9 mouse cellular contexts compared by ENCODE assay signal in genomic region chr9:118928656-118929055, GRCm38 (mm10). TPM values are rescaled to one million over a fixed set of nuclear protein-coding genes. Genes with fewer than 3 reads are reported as not detected.
DNase-seq lines count a peak whose midpoint lies in the region; ATAC-seq lines count a peak whose summit lies in the region.
"Had no signal": no experiment of that assay in that cellular context is flagged by ENCODE, and none has a peak within 500 bp of the region (broad histone marks: within the 10 kb centered on the region; RNA-seq: fewer than 3 reads in every experiment).

No protein-coding gene starts in this region.

- intact Hi-C loops in heart, postnatal 10 days (cut with DNase I), result loop anchor here (5.0 kb wide), 1 partner anchor 54 kb away; no protein-coding TSS in a partner anchor

- H3K4me2 ChIP-seq in embryonic facial prominence, embryonic 13.5 days, result peak overlapping the region; percentile 96
- H3K4me2 ChIP-seq in lung, embryonic 16.5 days (ENCODE audit: low read depth, low read length), result peak overlapping the region; percentile 96

- H3K4me1 ChIP-seq in heart, embryonic 10.5 days, result peaks cover 48% of the 10 kb centered on the region
- H3K4me1 ChIP-seq in embryonic facial prominence, embryonic 13.5 days, result peaks cover 42% of the 10 kb centered on the region
- H3K4me1 ChIP-seq in lung, embryonic 16.5 days (replicated peaks; ENCODE audit: control insufficient read depth, insufficient read depth, low read length), result peaks cover 40% of the 10 kb centered on the region

- H3K9ac ChIP-seq in embryonic facial prominence, embryonic 13.5 days, result peak overlapping the region; percentile 88
- peak overlapping the region; percentile 92 for H3K9ac ChIP-seq in lung, embryonic 16.5 days (ENCODE audit: low read length)

- WGBS in heart, embryonic 10.5 days, result 36% methylated on average over 7 of the region's 7 CpGs
- 49% methylated on average over 7 of the region's 7 CpGs for WGBS in embryonic facial prominence, embryonic 13.5 days
- WGBS in lung, embryonic 16.5 days, result 16% methylated on average over 7 of the region's 7 CpGs

- ATAC-seq in embryonic facial prominence, embryonic 13.5 days (ENCODE audit: insufficient number of reproducible peaks, insufficient read depth, low FRiP score, low TSS enrichment, low read depth), result no peak
- ATAC-seq in lung, embryonic 16.5 days (ENCODE audit: low read depth), result no peak
- ATAC-seq in megakaryocyte progenitor cell, adult 5-6 weeks (replicated peaks; ENCODE audit: poor library complexity), result no peak

- no peak for DNase-seq in heart, embryonic 10.5 days (ENCODE audit: low spot score)
- DNase-seq in heart, postnatal 10 days, result no peak
- peak; percentile 88 for DNase-seq in kidney, adult 9 months
- no peak for DNase-seq in adipocyte (ENCODE audit: low spot score)
- DNase-seq in cerebellum, adult 11 months, result no peak
- DNase-seq: layer of hippocampus, adult 9-11 months had no signal

- H3K36me3 ChIP-seq in heart, embryonic 10.5 days, result 0 out of 2 replicates have a peak, but pooled peaks cover 9% of the 10 kb centered on the region
- peaks cover 6% of the 10 kb centered on the region; the same call in 1 of the 2 replicates for H3K36me3 ChIP-seq in embryonic facial prominence, embryonic 13.5 days
- no peaks in the 10 kb centered on the region for H3K36me3 ChIP-seq in lung, embryonic 16.5 days (ENCODE audit: control insufficient read depth, insufficient read depth, low read length)

- H3K4me3 ChIP-seq in heart, embryonic 10.5 days, result no peak overlapping the region
- peak overlapping the region; percentile 92; the same call in 1 of the 2 replicates for H3K4me3 ChIP-seq in embryonic facial prominence, embryonic 13.5 days
- H3K4me3 ChIP-seq in lung, embryonic 16.5 days (ENCODE audit: low read length), result peak overlapping the region; percentile 82

- H3K27me3 ChIP-seq in heart, embryonic 10.5 days (ENCODE audit: insufficient read depth, poor library complexity, severe bottlenecking), result no peaks in the 10 kb centered on the region
- no peaks in the 10 kb centered on the region for H3K27me3 ChIP-seq in embryonic facial prominence, embryonic 13.5 days
- H3K27me3 ChIP-seq in lung, embryonic 16.5 days (ENCODE audit: control insufficient read depth, insufficient read depth, low read depth, low read length), result no peaks in the 10 kb centered on the region

- H3K27ac ChIP-seq in heart, embryonic 10.5 days, result peak overlapping the region; percentile 59
- no peak overlapping the region for H3K27ac ChIP-seq in embryonic facial prominence, embryonic 13.5 days
- H3K27ac ChIP-seq in lung, embryonic 16.5 days (ENCODE audit: low read length), result peak overlapping the region; percentile 97

- H3K9me3 ChIP-seq in heart, embryonic 10.5 days, result no peaks in the 10 kb centered on the region
- no peaks in the 10 kb centered on the region for H3K9me3 ChIP-seq in embryonic facial prominence, embryonic 13.5 days
- H3K9me3 ChIP-seq in lung, embryonic 16.5 days (ENCODE audit: control insufficient read depth, low read length), result no peaks in the 10 kb centered on the region

RNA-seq across cellular contexts. Expression of gene Ctdspl, which starts 2.4 kb away (rescaled TPM):
- polyA plus RNA-seq in heart, embryonic 10.5 days (2016; fragmentation: Nextera tagmentation; extraction: Ambion mirVana), result 8.8 and 10.2 TPM in 2 replicates
- total RNA-seq in heart, postnatal 10 days (2021), result 10 to 100 TPM; 16.0 to 17.5 TPM
- 20.6 and 21.3 TPM in 2 replicates for polyA plus RNA-seq in embryonic facial prominence, embryonic 13.5 days (2015; fragmentation: Nextera tagmentation; extraction: Ambion mirVana)
- 23.3 and 26.7 TPM in 2 replicates for polyA plus RNA-seq in lung, embryonic 16.5 days (2015; fragmentation: Nextera tagmentation; extraction: Ambion mirVana)
- total RNA-seq in megakaryocyte progenitor cell, adult 5-6 weeks (2015), result 16.7 and 19.4 TPM in 2 replicates
- total RNA-seq in megakaryocyte progenitor cell, adult 5-6 weeks (2017), result 7.4 and 8.1 TPM in 2 replicates
